Mouse (Mus musculus) subcutaneous adipose tissue, adult 2 months (tissue): ENCODE data around the gene Gjb3. TPM values are rescaled to one million over a fixed set of nuclear protein-coding genes. Genes with fewer than 3 reads are reported as not detected.

Source experiments
- polyA plus RNA-seq: library from polyadenylated mRNA; depleted of rRNA; stranded (reverse); fragments of >200 nt; gene quantifications from 2 replicates; pipeline ENCODE4 v1.2.3, GENCODE M21; 2012; ENCODE audit warnings: low replicate concordance; rRNA removed

The Gjb3 gene
- polyA plus RNA-seq: 0.40 and 6.2 TPM in 2 replicates

DNA sequence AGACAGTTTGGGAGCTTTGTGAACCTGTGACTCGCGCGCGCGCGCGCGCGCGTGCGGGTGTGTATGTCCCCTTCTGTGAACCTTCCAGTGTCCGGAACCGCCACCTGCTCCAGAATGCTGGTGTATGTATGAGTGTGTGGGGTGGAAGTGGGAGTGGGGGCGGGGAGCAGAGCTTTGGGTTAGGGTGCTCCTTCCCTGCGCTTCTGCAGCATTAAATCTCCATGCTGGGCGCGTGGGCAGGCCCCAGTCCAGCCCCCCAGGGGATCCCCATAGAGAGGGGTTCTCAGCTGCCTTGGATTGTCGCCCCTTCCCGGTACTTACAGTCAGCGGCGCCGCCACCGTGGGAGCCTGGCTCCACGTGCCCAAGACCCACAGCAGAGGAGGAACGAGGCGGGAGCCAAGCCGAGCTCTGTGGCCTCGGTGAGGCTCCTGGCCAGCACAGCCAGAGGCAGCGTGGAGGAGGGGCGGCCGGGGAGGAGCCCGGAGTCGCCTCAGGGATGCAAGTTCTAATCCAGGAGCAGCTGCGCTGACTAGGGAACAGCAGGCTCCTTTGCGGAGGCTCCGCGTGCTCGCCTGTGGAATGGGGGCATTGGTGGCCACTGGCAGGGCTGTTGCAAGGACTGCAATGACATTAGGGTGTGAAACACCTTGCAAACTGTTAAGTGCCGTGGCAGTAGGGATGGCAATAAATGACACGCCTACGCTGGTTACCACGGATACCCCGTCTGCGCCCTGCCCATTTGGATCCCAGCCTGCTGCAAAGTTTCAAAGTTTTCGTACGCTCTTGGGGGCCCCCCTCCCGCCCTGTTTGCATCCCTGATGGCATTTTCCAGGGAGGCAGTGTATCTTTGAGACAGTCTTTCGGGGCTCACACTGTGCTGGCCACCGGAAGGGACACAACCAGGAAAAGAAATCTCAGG is at the start of gene Gjb3:
Gjb3 (minus strand) TSS at position 664 of the 920 bp plus-strand sequence.

DNA sequence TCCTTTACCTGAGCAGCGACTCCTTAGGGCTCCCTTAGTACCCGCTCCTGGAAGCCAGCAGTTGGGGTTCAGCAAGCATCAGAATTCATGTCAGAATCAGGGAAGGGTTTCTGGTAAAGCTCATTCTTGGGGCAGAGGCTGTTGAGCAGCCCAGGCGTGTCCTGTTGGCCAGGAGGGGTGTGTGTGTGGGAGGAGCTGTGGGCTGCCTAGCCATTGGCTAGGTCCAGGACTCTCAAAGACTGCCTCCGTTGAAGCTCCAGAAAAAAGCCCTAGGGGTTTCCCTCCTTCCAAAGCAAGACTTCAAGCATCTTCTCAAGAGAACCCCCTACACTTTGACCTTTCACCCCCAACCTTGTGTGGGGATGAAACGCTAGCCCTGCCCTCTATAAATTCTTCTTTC is 27.4 kb upstream of the Gjb3 start, which contains the start of gene Gjb5:
Gjb5 (minus strand) TSS at position 164 of the 400 bp plus-strand sequence.

DNA sequence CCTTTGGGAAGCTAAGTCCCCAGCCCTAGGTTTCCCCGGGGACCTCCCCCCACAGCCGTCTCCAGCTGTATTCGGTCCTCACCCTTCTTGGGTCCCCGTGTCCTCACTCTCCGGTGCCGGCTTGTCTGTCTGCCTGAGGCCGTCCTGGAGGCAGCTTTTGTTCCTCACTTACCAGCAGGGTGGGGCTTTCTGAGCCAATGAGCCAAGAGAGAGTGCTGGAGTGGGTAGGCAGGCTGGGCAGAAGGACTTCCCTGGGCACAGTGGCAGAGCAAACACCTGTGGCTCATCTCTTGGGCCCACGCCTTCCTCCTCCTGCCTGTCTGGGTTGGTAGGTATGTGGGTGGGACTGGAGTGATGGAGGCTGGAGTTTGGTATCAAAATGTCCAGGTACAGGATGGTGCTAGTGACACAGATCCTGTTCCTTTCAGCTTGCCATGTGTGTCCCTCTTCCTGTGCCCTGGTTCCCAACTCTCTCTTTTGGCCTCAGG is 23.4 kb upstream of the Gjb3 start, which contains the start of gene Gjb4:
Gjb4 (minus strand) TSS at position 131 of the 488 bp plus-strand sequence.

DNA sequence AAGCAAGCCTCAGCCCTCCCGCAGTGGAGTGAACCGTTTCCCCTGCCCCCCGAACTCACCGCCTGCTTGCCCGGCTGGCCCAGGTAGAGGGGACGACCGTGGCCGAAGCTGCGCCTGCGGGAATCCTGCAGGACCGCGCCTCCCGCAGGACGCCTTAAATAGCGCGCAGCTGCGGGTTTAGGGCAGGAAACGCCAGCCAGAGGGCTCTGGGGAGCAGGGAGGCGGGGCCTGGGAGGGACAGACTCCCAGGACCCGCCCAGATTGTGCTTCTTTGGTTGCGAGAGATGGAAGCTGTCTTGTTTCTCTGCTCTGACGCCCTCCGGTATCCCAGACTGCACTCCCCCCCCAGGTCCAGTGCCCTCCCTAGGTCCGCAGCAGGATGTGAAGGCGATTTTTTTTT is 16.8 kb downstream of the Gjb3 start, which contains the start of gene Gja4:
Gja4 (minus strand) TSS at position 179 of the 400 bp plus-strand sequence.

Other genes with a start within 250 kb of the Gjb3 start
- gene Tmem35b, start 207.2 kb downstream of the Gjb3 start, polyA plus RNA-seq: 17.8 and 22.6 TPM in 2 replicates
- gene Dlgap3, start 161.6 kb downstream of the Gjb3 start, polyA plus RNA-seq: 0.11 and 0.35 TPM in 2 replicates
- gene Smim12, start 87.1 kb downstream of the Gjb3 start, polyA plus RNA-seq: 33.6 and 33.7 TPM in 2 replicates
- gene Gja4, start 16.8 kb downstream of the Gjb3 start, polyA plus RNA-seq: 51.2 and 54.4 TPM in 2 replicates
- gene Gjb4, start 23.2 kb upstream of the Gjb3 start, polyA plus RNA-seq: 0.17 and 2.0 TPM in 2 replicates
- gene Gjb5, start 27.3 kb upstream of the Gjb3 start, polyA plus RNA-seq: 1.9 and 4.9 TPM in 2 replicates